Mouse (Mus musculus) CD8-positive naive resting alpha-beta T cell, adult 2 months (primary cell): ENCODE measurements around the gene Gm45618.
A peak's percentile ranks its signal among the peaks of the same experiment; 100 is the strongest.

Experiments used
- DNase-seq, 2 experiments: peaks; one replicate each; pipeline ENCODE4 v3.0.0; 2022; ENCODE audit warnings: low read depth in 2 of 2, low spot score in 2 of 2

The Gm45618 gene

DNA sequence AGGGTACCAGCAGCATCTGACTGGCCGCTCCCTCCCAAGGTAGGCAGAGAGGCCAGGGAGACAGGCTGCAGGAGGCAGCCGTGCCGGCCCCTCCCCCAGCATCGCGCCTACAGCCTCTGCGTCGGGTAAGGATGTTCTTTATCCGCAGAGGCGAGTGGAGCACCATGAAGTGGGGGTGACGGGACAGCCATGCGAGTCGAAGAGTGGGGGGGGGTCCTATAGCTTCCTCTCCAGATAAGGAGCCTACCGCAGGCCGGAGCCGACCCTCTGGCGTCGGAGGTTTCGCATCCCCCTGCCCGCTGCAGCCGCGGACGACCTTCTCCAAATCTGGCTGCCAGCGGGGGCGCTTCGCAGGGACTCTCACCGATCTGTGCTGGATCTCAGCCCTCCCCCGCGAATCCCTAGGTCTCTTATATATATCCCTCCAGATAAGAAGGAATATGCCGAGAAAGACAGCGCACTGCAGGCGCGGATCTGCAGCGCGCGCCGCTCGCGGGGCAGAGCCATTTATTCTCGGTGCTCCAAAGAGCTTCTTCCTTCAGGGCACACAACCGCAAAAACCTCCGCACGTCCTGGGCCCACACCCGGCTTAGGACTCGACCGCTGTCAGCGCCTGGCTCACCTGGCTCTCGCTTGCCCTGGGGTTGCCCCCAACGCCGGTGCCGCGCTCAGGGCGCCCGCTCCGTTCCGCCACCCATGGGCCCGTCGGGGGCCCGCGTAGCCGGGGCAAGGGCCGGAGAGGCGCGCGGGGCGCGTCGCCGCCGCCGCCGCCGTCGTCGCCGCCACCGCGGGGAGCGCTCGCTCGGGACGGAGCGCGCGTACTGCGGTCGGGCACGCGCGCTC, 26.0 kb downstream of the Gm45618 start:
- DNase-seq = peak in 1 of 2 experiments; percentile 31

DNA sequence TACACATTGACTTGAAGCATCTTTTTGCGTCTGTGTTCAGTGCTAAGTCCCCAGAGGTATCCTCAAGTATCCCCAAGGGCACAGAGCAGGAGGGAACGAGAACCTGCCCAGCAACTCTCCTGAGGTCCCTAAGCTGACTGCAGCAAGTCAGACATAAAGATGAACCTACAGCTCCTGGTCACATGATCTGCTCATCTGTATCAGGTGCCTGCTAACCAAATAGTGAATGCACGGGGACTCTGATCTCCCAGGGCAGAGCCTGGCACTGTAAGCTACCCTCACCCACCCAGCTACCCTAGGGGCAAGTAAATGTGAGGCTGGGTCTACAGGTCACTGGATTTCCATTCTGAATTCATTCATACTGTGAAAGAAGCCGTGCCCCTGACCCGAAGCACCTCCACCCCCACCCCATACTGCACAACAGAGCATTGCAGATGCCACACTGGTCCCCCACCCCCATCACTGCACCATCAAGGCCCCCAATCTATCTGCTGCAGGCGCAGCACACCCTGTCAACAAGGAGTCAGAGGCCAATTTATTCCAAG, 26.8 kb downstream of the Gm45618 start:
- DNase-seq = no peak

DNA sequence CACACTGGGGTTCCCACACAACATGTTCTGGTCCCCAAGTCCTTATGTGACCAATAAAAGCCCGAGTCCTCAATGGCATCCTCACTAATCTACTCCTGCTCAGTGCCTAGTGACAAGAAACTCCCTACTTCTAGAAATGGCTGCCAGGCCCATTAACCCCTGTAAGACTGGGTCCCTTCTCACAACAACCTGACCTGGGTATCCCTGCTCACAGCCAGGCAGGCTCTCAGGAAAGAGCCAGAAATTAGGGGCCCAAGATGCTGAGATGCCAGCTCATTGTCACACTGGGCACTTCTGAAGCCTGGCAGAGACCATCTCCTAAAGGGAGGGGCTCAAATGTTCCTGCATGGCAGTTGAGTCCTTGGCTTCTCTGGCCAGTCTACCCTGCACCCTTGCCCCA, 27.5 kb downstream of the Gm45618 start:
- no peak for DNase-seq

DNA sequence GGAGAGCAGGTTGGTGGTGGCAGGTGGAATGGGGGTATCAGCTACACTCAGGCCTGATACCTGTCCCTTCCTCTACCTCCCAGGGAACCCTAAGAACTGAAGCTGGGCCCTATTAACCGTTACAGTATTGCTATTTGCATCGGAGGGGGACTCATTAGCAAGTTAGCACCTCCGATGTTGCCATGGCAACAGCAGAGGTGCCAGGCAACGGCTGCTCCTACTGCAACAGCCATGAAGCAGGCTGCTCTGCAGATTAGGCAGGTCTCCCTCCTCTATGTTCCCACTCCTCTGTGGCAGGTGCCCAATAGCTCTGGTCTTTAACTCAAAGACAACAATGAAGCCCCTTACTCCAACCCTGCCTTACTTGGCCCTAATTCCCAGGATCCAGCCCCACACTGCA, 28.7 kb downstream of the Gm45618 start:
- DNase-seq = no peak

DNA sequence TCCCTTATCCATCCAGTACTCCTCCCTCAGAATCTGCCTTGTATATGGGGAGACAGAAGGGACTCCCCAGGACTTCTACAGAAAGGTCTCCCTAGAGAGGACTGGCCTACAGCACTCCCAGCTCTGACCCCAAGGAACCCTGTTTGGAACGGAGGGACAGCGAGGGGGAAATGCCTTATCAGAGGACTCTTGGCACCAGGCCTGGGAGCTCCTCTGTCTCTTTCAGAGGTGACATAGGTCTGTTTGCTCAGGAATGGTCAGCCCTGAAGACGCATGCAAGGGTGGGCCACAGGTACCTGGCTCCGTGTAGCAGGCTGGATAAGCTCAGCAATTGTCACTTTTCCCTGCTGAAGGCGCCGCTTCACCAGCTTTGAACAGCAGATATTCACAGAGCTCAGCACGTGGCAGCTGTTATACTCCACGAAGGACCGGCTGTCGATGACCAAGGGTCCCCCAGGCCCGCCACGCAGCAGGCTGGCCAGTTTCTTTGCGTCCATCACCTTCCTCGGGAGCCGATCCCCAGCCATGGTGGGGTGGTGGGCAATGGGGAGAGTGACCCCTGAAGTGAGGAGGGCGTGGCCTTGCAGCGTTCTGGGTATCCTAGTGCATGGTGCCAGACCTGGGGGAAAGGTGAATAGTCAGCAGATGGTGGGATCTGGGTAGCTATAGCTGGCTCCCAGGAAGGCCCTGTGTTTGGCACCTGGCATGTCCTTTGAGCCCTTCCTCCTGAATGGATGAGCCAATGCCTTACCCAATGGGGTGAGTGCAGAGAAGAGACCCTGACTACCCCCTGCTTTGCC, 30.7 kb downstream of the Gm45618 start:
- no peak for DNase-seq

DNA sequence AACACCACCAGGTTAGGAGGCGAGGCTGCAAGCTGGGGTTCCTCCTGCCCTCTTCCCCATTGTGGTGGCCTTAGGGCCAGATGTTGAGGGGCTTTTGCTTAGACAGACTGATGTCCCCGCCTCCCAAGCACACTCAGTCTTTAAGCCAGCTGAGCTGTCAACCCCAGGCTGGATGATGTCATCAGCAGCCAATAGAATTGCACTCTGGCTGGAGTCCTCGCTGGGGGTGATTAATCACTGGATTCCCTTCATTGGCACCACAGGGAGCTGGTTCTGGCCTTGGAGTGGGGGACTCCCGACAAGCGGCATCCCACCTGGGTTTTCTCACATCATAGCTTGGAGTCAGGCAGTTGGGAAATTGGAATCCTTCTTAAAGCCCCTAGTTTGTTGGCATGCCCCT, 31.6 kb downstream of the Gm45618 start:
- no peak for DNase-seq

DNA sequence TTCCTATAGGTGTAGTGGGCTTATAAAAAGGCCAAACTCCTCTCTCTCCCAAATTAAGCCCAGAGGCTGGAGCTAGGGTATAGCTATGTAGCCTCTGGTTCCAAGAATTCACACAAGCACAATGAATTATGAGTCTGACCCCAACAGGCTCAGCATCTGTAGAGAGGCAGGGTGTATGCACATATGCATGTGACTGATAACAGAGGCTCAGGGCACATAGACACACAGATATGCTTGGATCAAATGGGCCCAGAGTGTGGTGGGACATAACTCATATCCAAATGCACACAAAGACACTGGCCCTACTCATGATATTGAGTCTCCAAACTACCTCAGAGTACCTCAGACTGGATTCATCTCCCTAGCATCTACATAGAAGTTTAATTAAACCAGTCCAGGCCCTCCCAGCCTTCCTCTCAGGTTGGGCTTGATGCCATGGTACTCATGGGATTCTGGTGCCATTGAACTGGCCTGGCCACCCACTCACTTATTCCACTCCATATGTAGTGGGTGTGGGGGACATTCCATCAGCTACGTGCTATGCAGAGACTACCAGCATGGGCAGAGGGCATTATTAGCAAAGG, 33.4 kb downstream of the Gm45618 start:
- DNase-seq = no peak

DNA sequence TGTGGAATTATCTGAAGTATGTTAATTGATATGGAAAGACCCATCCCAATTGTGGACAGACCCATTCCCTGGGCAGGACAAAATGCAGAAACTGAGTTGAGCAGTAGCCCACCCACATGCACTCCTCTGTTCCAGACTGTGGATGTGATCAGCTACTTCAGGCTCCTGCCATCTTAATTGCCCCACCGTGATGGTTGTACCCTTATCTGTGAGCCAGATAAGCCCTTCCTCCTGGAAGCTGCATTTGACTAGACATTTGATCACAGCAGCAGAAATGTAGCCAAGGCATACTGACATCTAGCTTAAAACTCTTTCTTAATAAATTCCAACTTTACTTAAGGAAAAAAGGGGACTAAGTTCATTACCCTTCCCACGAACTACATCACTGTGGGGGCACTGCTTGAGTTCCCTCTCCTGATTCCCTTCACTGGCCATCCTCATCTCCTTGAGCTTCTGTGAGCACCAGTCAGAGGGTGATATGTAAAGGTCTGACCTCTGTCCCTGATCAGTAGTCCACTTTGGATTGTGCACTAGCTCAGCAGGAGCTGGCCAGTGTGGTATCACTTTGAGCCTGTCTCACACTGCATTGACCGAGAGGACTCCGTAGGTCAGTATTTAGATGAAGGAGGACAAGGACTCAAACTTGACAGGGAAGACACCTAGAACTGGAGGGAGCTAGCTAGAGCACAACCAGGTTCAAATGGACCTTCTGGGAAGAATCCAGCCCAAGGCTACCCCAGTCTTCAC, 34.2 kb downstream of the Gm45618 start:
- no peak for DNase-seq

DNA sequence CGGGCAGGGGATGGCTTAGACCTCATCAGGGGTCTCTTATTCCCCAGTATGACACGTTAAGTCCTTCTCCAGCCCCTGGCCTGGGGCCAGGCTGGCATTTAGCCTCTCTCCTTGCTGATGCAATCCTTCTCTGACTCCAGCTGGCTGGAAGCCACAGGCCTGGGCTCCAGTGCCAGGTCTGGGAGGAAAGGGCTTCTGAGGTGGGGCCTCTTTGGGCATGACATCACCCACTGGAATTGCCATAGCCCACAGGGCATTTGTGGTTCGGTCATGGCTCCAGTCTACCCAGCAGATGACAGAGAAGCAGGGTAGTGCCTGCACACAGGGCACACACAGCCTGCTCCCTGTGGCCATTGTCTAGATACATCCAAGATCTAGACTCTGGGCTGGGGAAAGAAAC, 35.7 kb downstream of the Gm45618 start:
- DNase-seq = no peak

DNA sequence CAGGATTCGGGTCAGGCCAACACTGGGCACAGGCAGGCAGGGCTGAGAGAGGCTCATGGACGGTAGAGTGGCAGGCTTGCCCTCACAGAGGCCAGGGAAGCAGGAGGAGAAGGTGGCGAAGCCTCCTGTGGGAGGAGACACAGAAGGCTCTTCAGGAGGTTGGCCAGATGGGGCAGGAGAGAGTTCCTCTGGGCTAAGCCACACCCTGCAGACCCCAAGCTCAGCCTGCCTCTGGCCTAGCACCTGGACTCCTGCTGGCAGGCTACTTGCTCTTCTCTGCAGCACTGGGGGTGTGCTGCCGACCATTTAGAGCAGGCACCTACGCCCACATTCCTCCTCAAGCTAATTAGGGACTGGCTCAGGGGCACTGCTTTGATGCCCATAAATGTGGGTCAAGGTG, 36.1 kb downstream of the Gm45618 start:
- DNase-seq = no peak

DNA sequence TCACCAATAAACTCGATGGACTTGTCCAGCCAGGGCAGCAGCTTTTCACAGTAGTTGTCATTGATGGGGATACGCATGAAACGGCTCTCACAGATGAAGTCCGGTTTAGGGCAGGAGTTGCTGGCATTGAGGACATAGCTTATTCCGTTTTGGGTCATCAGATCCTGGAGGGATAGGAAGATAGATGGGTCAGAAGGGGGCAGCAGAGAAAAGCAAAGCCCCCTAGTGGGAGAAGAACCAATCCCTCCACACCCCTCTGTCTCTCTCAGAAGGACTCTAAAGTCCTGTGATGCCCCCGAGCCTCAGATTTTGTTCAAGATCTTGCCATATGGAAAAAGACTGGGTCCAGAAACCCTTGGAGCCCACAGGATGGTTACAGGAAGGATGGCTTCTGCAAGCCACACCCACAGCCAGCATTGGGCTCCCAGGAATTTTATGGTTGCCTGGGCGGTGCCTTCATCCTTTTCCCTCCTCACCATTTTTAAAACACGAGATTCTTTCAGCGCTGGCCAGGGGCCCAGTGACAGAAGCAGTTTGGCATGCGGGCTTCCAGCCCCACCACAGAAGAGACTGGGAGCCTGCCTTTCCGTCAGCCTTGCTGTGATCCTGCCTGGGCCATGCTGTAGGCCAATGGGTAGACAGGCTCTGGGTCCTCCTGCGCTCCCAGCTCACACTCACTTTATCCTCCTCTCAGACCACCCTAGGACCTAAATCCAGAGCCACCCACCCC, 36.8 kb downstream of the Gm45618 start:
- DNase-seq = no peak

DNA sequence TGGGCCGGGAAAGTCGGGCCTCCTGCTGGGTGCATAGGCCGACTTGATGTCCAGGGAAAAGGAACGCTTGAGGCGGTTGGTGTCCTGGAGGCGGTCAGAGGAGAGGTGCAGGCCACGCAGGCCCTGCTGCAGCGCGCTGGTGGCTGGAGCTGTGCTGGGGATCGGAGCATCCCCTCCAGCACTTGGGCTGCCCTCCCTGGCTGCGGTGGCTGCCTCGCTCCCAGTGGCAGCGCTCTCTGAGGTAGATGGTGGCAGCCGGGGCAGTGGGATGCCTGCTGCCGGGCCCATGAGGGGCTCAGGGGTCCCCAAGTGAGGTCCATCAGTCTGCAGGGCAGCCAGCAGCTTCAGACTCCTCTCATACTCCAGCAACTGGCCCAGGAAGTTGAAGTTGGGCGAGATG, 37.9 kb downstream of the Gm45618 start:
- DNase-seq = no peak

DNA sequence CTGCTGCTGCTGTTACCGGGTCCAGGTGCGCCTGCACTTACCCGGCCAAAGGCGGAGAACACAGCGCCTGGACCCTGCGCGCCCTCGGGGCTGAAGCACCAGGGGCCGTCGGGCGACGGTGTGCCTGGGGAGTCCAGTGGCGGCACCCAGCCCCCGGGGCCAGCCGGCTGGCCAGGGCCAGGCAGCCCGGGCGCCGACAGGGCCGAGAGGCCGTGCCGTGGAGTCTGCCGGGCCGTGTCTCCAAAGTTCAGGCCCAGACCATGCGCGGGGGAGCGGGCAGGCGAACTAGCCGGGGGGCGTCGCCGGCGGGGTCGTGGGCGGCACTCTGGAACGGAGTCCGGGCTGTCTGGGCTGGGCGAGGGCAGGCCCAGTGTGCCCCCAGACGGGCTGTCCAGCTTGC, 38.4 kb downstream of the Gm45618 start:
- no peak for DNase-seq

DNA sequence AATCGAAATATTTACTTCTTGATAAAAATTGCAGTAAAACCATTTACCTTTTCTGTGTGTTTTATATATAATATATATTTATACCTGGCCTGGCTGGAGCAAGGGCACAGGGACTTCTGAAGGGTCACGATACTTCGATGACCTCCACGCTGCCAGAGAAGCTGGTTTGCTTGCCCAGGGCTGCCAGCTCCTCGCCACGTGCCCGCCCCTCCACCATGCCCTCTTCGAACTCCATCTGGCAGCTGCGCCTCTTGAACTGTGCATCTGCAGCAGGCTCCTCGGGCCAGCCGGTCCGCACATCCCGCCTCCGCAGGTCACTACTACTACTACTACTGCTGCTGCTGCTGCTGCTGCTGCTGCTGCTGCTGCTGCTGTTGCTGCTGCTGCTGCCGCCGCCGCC, 38.8 kb downstream of the Gm45618 start:
- DNase-seq = no peak

DNA sequence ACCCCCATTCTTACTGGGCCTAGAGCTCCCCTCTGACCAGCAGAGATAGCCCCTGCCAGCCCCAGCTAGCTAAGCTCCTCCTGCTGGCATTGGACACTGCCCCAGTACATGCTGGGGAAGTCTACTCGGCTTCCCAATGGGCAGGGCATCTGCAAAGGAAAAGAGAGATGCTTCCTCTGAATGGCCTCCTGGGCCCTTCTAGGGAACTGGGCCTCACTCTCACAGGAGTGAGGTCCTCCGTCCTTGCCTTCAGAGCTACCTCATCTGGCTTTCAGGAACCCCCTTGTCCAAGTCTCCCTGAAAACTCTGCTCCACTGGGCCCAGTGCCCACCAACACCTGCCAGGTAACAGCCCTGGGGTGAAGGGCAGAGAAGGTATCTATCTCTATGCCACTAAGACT, 39.7 kb downstream of the Gm45618 start:
- DNase-seq = no peak

DNA sequence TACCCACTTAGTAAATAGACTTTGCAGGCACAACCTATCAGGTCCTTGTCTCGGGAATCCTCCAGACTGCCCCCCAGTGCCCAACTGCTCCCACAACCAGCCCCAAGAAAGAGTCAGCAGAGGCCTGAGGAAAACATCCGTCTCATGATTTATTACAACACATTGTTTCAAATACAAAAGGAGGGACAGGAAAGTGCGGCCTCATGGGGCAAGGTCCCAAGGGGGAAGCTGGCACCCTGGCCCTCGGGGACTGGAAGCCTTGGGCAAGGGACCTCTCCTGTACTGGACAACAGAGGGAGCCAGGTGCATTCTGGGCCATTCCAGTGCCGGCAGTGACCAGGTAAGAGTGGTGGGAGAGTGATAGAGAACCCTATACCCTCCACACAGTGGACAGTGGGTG, 41.2 kb downstream of the Gm45618 start:
- DNase-seq = no peak

DNA sequence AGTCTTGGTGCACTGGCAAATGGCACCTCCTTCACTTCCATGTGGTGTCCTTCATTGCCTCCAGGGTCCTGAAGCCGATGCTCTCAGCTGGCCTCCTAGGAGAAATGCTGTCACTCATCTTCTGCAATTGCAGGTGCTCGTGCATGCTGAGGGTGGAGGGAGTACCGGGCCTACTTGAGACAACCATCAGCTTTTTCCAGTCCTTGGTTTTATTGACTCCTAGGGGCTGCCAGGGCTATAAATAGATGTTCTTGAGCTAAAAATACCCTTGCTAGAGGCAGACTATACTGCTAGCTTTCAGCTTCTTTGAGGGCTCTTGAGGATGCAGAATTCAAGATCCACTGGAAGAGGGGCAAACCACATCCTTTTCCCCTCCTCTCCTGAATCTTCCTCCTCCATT, 43.4 kb downstream of the Gm45618 start:
- no peak for DNase-seq

DNA sequence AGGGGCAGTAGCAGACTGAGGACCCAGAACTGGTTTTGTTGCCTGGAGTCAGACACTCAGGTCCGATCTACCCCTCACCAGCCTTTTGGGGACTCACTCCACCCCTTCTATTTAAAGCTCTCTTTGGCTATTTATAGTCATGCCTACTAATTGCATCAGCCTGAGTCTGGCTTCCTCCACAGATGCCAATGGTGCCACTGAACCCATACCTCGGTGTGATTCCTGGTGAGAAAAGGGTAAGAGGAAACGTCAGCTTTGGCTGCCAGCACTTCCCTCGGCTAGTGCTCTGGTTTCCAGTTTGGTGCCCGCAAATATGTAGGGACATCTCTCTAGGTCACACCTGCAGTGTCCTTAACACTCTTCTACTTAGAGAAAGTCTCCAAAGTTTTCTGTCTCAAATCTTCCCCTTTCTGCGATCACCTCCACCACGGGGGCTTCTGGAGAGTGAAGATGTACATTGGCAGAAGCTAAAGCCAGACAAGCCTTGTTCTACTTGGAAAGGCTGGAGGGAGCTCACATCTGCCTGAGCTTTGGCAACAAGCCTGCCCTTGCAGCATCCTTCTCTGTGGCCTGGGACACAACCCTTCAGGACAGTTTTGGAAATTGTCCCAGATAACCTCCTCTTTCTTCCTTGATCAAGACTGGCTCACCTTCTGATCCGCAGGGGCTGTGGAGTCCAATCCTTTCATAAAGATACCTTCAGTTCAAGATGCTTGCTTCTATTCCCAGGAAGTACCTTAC, 46.2 kb downstream of the Gm45618 start:
- no peak for DNase-seq

DNA sequence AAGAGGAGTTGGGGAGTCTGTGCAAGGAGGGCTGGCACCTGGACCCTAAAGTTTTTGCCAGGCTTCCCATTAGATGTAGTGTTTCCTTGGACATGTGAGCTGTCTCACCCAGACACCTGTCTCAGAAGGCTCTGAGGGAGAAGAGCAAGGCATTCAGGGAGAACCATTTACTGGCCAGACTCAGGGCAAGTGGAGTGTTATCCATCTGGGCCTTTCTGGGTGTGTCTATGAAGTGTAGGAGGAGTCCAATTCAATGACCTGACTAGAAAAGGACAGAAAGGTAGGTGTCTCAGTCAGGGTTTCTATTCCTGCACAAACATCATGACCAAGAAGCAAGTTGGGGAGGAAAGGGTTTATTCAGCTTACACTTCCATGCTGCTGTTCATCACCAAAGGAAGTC, 48.8 kb downstream of the Gm45618 start:
- DNase-seq = no peak

DNA sequence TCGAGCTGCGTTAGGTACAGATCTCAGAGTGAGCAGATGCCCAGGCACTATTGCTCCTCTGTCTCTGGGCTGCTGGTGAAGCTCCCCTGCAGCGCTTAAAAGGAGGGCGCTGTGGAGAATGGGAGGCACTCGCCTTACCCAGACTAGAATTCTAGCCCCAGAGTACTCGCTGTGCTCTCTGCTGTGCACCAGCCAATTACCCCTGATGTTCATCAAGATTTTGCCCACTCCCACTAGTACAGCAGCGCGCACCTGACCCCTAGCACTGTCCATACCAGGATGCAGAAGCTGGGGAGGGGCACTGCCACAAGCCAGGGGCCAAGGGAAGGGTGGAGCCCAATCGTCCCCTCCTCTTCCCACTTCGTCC, 49.3 kb downstream of the Gm45618 start:
- no peak for DNase-seq
